Mouse (Mus musculus): ENCODE results near the gene Pkib.
A peak's percentile ranks its signal among the peaks of the same experiment; 100 is the strongest.

Gene Pkib

GRCm38 (mm10) chr10:57740733-57741132, 109.0 kb downstream of the Pkib start:
- no peak for DNase-seq (ENCODE audit: low spot score)

GRCm38 (mm10) chr10:57741351-57741750, 109.6 kb downstream of the Pkib start:
- no peak for DNase-seq (ENCODE audit: low spot score)

- no peak for DNase-seq (ENCODE audit: low spot score)
Observed at GRCm38 (mm10) chr10:57743045-57743444, 111.3 kb downstream of the Pkib start.

GRCm38 (mm10) chr10:57743606-57744016, 111.8 kb downstream of the Pkib start:
- peak; percentile 21 for DNase-seq (ENCODE audit: low spot score)

- no peak for DNase-seq (ENCODE audit: low spot score)
Observed at GRCm38 (mm10) chr10:57744128-57744765, 112.5 kb downstream of the Pkib start.

GRCm38 (mm10) chr10:57745452-57745851, 113.7 kb downstream of the Pkib start:
- DNase-seq (ENCODE audit: low spot score), result no peak

- no peak for DNase-seq (ENCODE audit: low spot score)
Observed at GRCm38 (mm10) chr10:57747127-57747526, 115.3 kb downstream of the Pkib start.

- DNase-seq (ENCODE audit: low spot score), result no peak
Observed at GRCm38 (mm10) chr10:57753343-57753742, 121.6 kb downstream of the Pkib start.

- DNase-seq (ENCODE audit: low spot score), result no peak
Observed at GRCm38 (mm10) chr10:57755201-57755736, 123.5 kb downstream of the Pkib start.

GRCm38 (mm10) chr10:57758999-57759398, 127.2 kb downstream of the Pkib start:
- no peak for DNase-seq (ENCODE audit: low spot score)

GRCm38 (mm10) chr10:57760694-57761093, 128.9 kb downstream of the Pkib start:
- DNase-seq (ENCODE audit: low spot score), result no peak

GRCm38 (mm10) chr10:57763044-57763443, 131.3 kb downstream of the Pkib start:
- no peak for DNase-seq (ENCODE audit: low spot score)

- DNase-seq (ENCODE audit: low spot score), result no peak
Observed at GRCm38 (mm10) chr10:57783289-57784130, 151.7 kb downstream of the Pkib start.

- DNase-seq (ENCODE audit: low spot score), result peak; percentile 21
Observed at GRCm38 (mm10) chr10:57784131-57784875, 152.5 kb downstream of the Pkib start.

- DNase-seq (ENCODE audit: low spot score), result no peak
Observed at GRCm38 (mm10) chr10:57784876-57785150, 153.0 kb downstream of the Pkib start, which contains the start of gene Fabp7. Gene Fabp7 (plus strand): TSS chr10:57784881.

GRCm38 (mm10) chr10:57785552-57785951, 153.8 kb downstream of the Pkib start:
- DNase-seq (ENCODE audit: low spot score), result no peak

Data from ovary, postnatal 14 days (tissue).